Mouse (Mus musculus): Measurements from ENCODE around the gene Accsl. TPM values are rescaled to one million over a fixed set of nuclear protein-coding genes. Genes with fewer than 3 reads are reported as not detected.

Gene Accsl
- 1 to 10 TPM; 1.3 to 1.4 TPM for total RNA-seq (2021)
- long read RNA-seq, experiment 1, partial matches to known transcripts: 0 of 1 reads
- long read RNA-seq, experiment 1, other reads (novel, unspliced or antisense): 1 of 1 reads
- long read RNA-seq, experiment 2: 0 reads

- DNase-seq: no peak
Observed at GRCm38 (mm10) chr2:93869107-93869600, at the start of gene Accsl. TSS of gene Accsl (minus strand) at chr2:93869157.

GRCm38 (mm10) chr2:93913552-93913951 lies 44.6 kb upstream of the Accsl start:
- DNase-seq: no peak

- DNase-seq: peak; percentile 70
Observed at GRCm38 (mm10) chr2:93911942-93912341, 43.0 kb upstream of the Accsl start.

GRCm38 (mm10) chr2:93909716-93910115 lies 40.8 kb upstream of the Accsl start:
- DNase-seq: peak; percentile 70

- peak; percentile 37 for DNase-seq
Observed at GRCm38 (mm10) chr2:93907519-93908294, 38.8 kb upstream of the Accsl start.

- peak; percentile 31 for DNase-seq
Observed at GRCm38 (mm10) chr2:93906316-93906715, 37.4 kb upstream of the Accsl start.

GRCm38 (mm10) chr2:93903415-93903814 lies 34.5 kb upstream of the Accsl start:
- DNase-seq: no peak

- DNase-seq: no peak
Observed at GRCm38 (mm10) chr2:93902680-93903305, 33.8 kb upstream of the Accsl start.

- no peak for DNase-seq
Observed at GRCm38 (mm10) chr2:93899397-93900380, 30.7 kb upstream of the Accsl start.

- DNase-seq: peak; percentile 59
Observed at GRCm38 (mm10) chr2:93891611-93892280, 22.8 kb upstream of the Accsl start.

- no peak for DNase-seq
Observed at GRCm38 (mm10) chr2:93890143-93890542, 21.2 kb upstream of the Accsl start.

- DNase-seq: no peak
Observed at GRCm38 (mm10) chr2:93889071-93889470, 20.1 kb upstream of the Accsl start.

GRCm38 (mm10) chr2:93888366-93888765 lies 19.4 kb upstream of the Accsl start:
- DNase-seq: no peak

GRCm38 (mm10) chr2:93887273-93887672 lies 18.3 kb upstream of the Accsl start:
- DNase-seq: no peak

GRCm38 (mm10) chr2:93886013-93886794 lies 17.2 kb upstream of the Accsl start:
- no peak for DNase-seq

GRCm38 (mm10) chr2:93883066-93883465 lies 14.1 kb upstream of the Accsl start:
- no peak for DNase-seq

GRCm38 (mm10) chr2:93881640-93882367 lies 12.8 kb upstream of the Accsl start:
- DNase-seq: peak; percentile 51

- DNase-seq: no peak
Observed at GRCm38 (mm10) chr2:93880981-93881380, 12.0 kb upstream of the Accsl start.

GRCm38 (mm10) chr2:93880450-93880849 lies 11.5 kb upstream of the Accsl start:
- no peak for DNase-seq

- DNase-seq: no peak
Observed at GRCm38 (mm10) chr2:93877005-93877404, 8.0 kb upstream of the Accsl start.
